Mouse (Mus musculus): ENCODE measurements around the gene Nrp2. TPM values are rescaled to one million over a fixed set of nuclear protein-coding genes. Genes with fewer than 3 reads are reported as not detected.

Nrp2 gene
- total and polyA plus RNA-seq, 3 experiments = not detected

- TF ChIP-seq SMC3 (IDR thresholded peaks at IDR 0.05; ENCODE audit: low read depth, low read length) = no peak
- no peak for TF ChIP-seq GATA1 (IDR thresholded peaks at IDR 0.05; ENCODE audit: low read depth, low read length)
- TF ChIP-seq EP300 (IDR thresholded peaks at IDR 0.05; ENCODE audit: low read depth in 1 of 2, low read length in 2 of 2) = no peak
- no peak for TF ChIP-seq TAL1 (IDR thresholded peaks at IDR 0.05; ENCODE audit: low read length)
- no peak for TF ChIP-seq GABPA (IDR thresholded peaks at IDR 0.05; ENCODE audit: low read depth, low read length)
- TF ChIP-seq E2F4 (IDR thresholded peaks at IDR 0.05; ENCODE audit: borderline replicate concordance, low read depth, low read length) = no peak
- no peak for TF ChIP-seq KAT2A (conservative IDR thresholded peaks at IDR 0.05; ENCODE audit: low read depth, low read length)
- no peak for TF ChIP-seq POLR2AphosphoS5 (IDR thresholded peaks at IDR 0.05; ENCODE audit: borderline replicate concordance, low read depth, low read length)
- no peak for TF ChIP-seq CHD2 (IDR thresholded peaks at IDR 0.05; ENCODE audit: low read length)
- no peak for TF ChIP-seq NELFE (IDR thresholded peaks at IDR 0.05; ENCODE audit: low read depth, low read length)
- TF ChIP-seq NRF1 (IDR thresholded peaks at IDR 0.05; ENCODE audit: insufficient read depth, low read depth, low read length, poor library complexity, severe bottlenecking) = no peak
- TF ChIP-seq USF1 (IDR thresholded peaks at IDR 0.05; ENCODE audit: low read depth, low read length) = no peak
- TF ChIP-seq CTCF (IDR thresholded peaks at IDR 0.05 in 2 of 3, conservative IDR thresholded peaks at IDR 0.05 in 1 of 3; ENCODE audit: control insufficient read depth in 1 of 3, insufficient read depth in 1 of 3, low read depth in 2 of 3, low read length in 3 of 3, poor library complexity in 1 of 3, severe bottlenecking in 1 of 3) = no peak
- TF ChIP-seq MAZ (IDR thresholded peaks at IDR 0.05; ENCODE audit: low read depth, low read length) = no peak
- TF ChIP-seq MEF2A (IDR thresholded peaks at IDR 0.05; ENCODE audit: extremely low read depth, insufficient replicate concordance, low read depth, low read length, poor library complexity, severe bottlenecking) = no peak
- TF ChIP-seq RAD21 (IDR thresholded peaks at IDR 0.05; ENCODE audit: low read depth, low read length) = no peak
- no peaks in the 10 kb centered on the region for H3K36me3 ChIP-seq (ENCODE audit: control insufficient read depth in 1 of 2, insufficient read depth in 2 of 2, low read length in 2 of 2)
- no peak overlapping the region for H3K9ac ChIP-seq (ENCODE audit: control insufficient read depth, low read depth, low read length, poor library complexity, severe bottlenecking)
- H3K27me3 ChIP-seq (ENCODE audit: control insufficient read depth in 1 of 2, insufficient read depth in 2 of 2, low read length in 2 of 2) = no peaks in the 10 kb centered on the region
- H3K9me3 ChIP-seq (replicated peaks; ENCODE audit: insufficient read depth, low read length) = no peaks in the 10 kb centered on the region
- H3K4me3 ChIP-seq (ENCODE audit: control insufficient read depth in 1 of 2, insufficient read depth in 1 of 2, low read depth in 2 of 2, low read length in 2 of 2) = no peak overlapping the region
- H3K79me2 ChIP-seq (ENCODE audit: control insufficient read depth, insufficient read depth, low read length, poor library complexity) = no peaks in the 10 kb centered on the region
- H3K4me1 ChIP-seq (ENCODE audit: control insufficient read depth in 1 of 2, insufficient read depth in 2 of 2, low read length in 2 of 2) = no peaks in the 10 kb centered on the region
- no peak for DNase-seq (ENCODE audit: low read depth, low spot score)
- no peak overlapping the region for H3K27ac ChIP-seq (ENCODE audit: control insufficient read depth, low read depth, low read length)
Observed at GRCm38 (mm10) chr1:62838631-62839030, 135.5 kb downstream of the Nrp2 start.

GRCm38 (mm10) chr1:62843215-62843614, 140.1 kb downstream of the Nrp2 start:
- no peaks in the 10 kb centered on the region for H3K36me3 ChIP-seq (ENCODE audit: control insufficient read depth in 1 of 2, insufficient read depth in 2 of 2, low read length in 2 of 2)
- TF ChIP-seq ZNF384 (IDR thresholded peaks at IDR 0.05; ENCODE audit: low read depth, low read length) (no peak), SIN3A (IDR thresholded peaks at IDR 0.05; ENCODE audit: low read length) (no peak), POLR2A (IDR thresholded peaks at IDR 0.05; ENCODE audit: control insufficient read depth in 1 of 2, insufficient read depth in 1 of 2, low read depth in 1 of 2, low read length in 2 of 2, poor library complexity in 1 of 2) (no peak), MAFK (IDR thresholded peaks at IDR 0.05; ENCODE audit: borderline replicate concordance, low read depth, low read length) (no peak), TAL1 (IDR thresholded peaks at IDR 0.05; ENCODE audit: low read length) (no peak), ETS1 (IDR thresholded peaks at IDR 0.05; ENCODE audit: low read depth, low read length) (no peak), TBP (IDR thresholded peaks at IDR 0.05; ENCODE audit: low read depth, low read length) (no peak), MXI1 (IDR thresholded peaks at IDR 0.05; ENCODE audit: low read depth, low read length) (no peak), NRF1 (IDR thresholded peaks at IDR 0.05; ENCODE audit: insufficient read depth, low read depth, low read length, poor library complexity, severe bottlenecking) (no peak), MYC (IDR thresholded peaks at IDR 0.05; ENCODE audit: low read depth, low read length) (no peak), ZKSCAN1 (IDR thresholded peaks at IDR 0.05; ENCODE audit: low read depth, low read length) (no peak), TCF12 (IDR thresholded peaks at IDR 0.05; ENCODE audit: low read depth, low read length) (no peak), ZMIZ1 (IDR thresholded peaks at IDR 0.05; ENCODE audit: low read depth, low read length) (no peak), MYB (IDR thresholded peaks at IDR 0.05; ENCODE audit: low read depth, low read length) (no peak), RCOR1 (IDR thresholded peaks at IDR 0.05; ENCODE audit: low read depth, low read length) (no peak), MAX (IDR thresholded peaks at IDR 0.05; ENCODE audit: low read length) (no peak), ZC3H11A (IDR thresholded peaks at IDR 0.05; ENCODE audit: low read depth, low read length) (no peak)

More at GRCm38 (mm10) chr1:62843215-62843614, 140.1 kb downstream of the Nrp2 start:
- no peak for DNase-seq (ENCODE audit: low read depth, low spot score)
- Histone ChIP-seq H3K9me3 (replicated peaks; ENCODE audit: insufficient read depth, low read length) (no peaks in the 10 kb centered on the region), H3K4me1 (ENCODE audit: control insufficient read depth in 1 of 2, insufficient read depth in 2 of 2, low read length in 2 of 2) (no peaks in the 10 kb centered on the region), H3K9ac (ENCODE audit: control insufficient read depth, low read depth, low read length, poor library complexity, severe bottlenecking) (no peak overlapping the region), H3K79me2 (ENCODE audit: control insufficient read depth, insufficient read depth, low read length, poor library complexity) (no peaks in the 10 kb centered on the region), H3K27me3 (ENCODE audit: control insufficient read depth in 1 of 2, insufficient read depth in 2 of 2, low read length in 2 of 2) (no peaks in the 10 kb centered on the region), H3K27ac (ENCODE audit: control insufficient read depth, low read depth, low read length) (no peak overlapping the region), H3K4me3 (ENCODE audit: control insufficient read depth in 1 of 2, insufficient read depth in 1 of 2, low read depth in 2 of 2, low read length in 2 of 2) (no peak overlapping the region)
